Mouse (Mus musculus) right cerebral cortex, adult 2 months (tissue): ENCODE results near the gene Ryk.

Source experiments
- DNase-seq, 2 experiments: peaks; one replicate each; pipeline ENCODE4 v3.0.0; 2021 to 2022; ENCODE audit warnings: low spot score in 2 of 2

The Ryk gene

GRCm38 (mm10) chr9:102948706-102949105 lies 114.0 kb downstream of the Ryk start:
- no peak for DNase-seq

GRCm38 (mm10) chr9:102951091-102951994 lies 116.6 kb downstream of the Ryk start:
- no peak for DNase-seq

- DNase-seq: no peak
These were observed 121.1 kb downstream of the Ryk start for GRCm38 (mm10) chr9:102955866-102956265.
